Mouse (Mus musculus): ENCODE data around the gene Aip.
"Not testable (repeated sequence)": the region's sequence is repeated elsewhere in the genome, so short reads cannot be mapped to it uniquely, and the experiment has no call there.

GRCm38 (mm10) chr19:4064501-4064900 is 61.2 kb downstream of the Aip start:
- TF ChIP-seq TAL1, GATA1 (IDR thresholded peaks at IDR 0.05; ENCODE audit: low read length): not testable (repeated sequence)

Measured in erythroblast, embryonic 14.5 days (primary cell).